Mouse (Mus musculus) adrenal gland, postnatal 4 days (tissue): Measurements from ENCODE around the gene Pias1. TPM values are rescaled to one million over a fixed set of nuclear protein-coding genes. Genes with fewer than 3 reads are reported as not detected.

Experiments used
- total RNA-seq, 2 experiments: library from RNA; stranded (reverse); gene quantifications; 2 replicates each; pipeline ENCODE4 v1.2.3; 2021

Gene Pias1
- total RNA-seq, 2 experiments from 2014 or later, result 46.0 to 48.4 TPM

Other genes starting within 250 kb of the Pias1 start
- 10 to 100 TPM; 44.0 to 50.4 TPM for gene Fem1b, start 176.0 kb downstream of the Pias1 start, total RNA-seq
- gene Cln6, start 149.1 kb downstream of the Pias1 start, total RNA-seq, result 10 to 100 TPM; 37.5 to 38.1 TPM
- 10 to 100 TPM; 23.4 to 47.3 TPM for gene Calml4, start 129.8 kb downstream of the Pias1 start, total RNA-seq
- under 1 TPM; 0.23 to 0.34 TPM for gene Skor1, start 161.0 kb upstream of the Pias1 start, total RNA-seq